Mouse (Mus musculus) lung, embryonic 15.5 days (tissue): ENCODE measurements at regions not wholly inside any gene's neighbourhood (a gene's known extent, or its start where the extent isn't known, plus 50 kb on each side); places are given as distances from the start of the nearest gene placed in this dataset.
"Not testable (repeated sequence)": the region's sequence is repeated elsewhere in the genome, so short reads cannot be mapped to it uniquely, and the experiment has no call there.

Experiments used
- ATAC-seq: fragments of 200-750 bp; cut with Nextera tagmentation; 2 replicates; pipeline ENCODE4 v1.8.0; 2017; ENCODE audit warnings: moderate number of reproducible peaks, borderline replicate concordance; ENCODE audit not compliant: low FRiP score, low TSS enrichment; ENCODE audit errors: extremely low read depth
- H3K27ac ChIP-seq: fragments of 300-500 bp; sonication (generic); 2 replicates; pipeline ENCODE4 v1.5.1; 2015; ENCODE audit warnings: moderate library complexity, mild to moderate bottlenecking, inconsistent platforms
- H3K27me3 ChIP-seq: fragments of 300-500 bp; sonication (generic); 2 replicates; pipeline ENCODE4 v1.6.1; 2015; ENCODE audit warnings: inconsistent platforms
- H3K36me3 ChIP-seq: fragments of 300-500 bp; sonication (generic); 2 replicates; pipeline ENCODE4 v1.6.1; 2015; ENCODE audit warnings: inconsistent platforms
- H3K4me1 ChIP-seq: fragments of 300-500 bp; sonication (generic); 2 replicates; pipeline ENCODE4 v1.6.1; 2015; ENCODE audit warnings: inconsistent platforms
- H3K4me2 ChIP-seq: fragments of 300-500 bp; sonication (generic); 2 replicates; pipeline ENCODE4 v1.6.1; 2015; ENCODE audit warnings: inconsistent platforms, mild to moderate bottlenecking, moderate library complexity
- H3K4me3 ChIP-seq: fragments of 300-500 bp; sonication (generic); 2 replicates; pipeline ENCODE4 v1.5.1; 2015; ENCODE audit warnings: mild to moderate bottlenecking, inconsistent platforms
- H3K9ac ChIP-seq: fragments of 300-500 bp; sonication (generic); 2 replicates; pipeline ENCODE4 v1.6.1; 2015; ENCODE audit warnings: inconsistent platforms
- H3K9me3 ChIP-seq: fragments of 300-500 bp; sonication (generic); 2 replicates; pipeline ENCODE4 v1.6.1; 2016; ENCODE audit warnings: inconsistent platforms
- WGBS: fragments of 180-500 bp; shearing (Covaris S2); methylation state at CpG from one replicate; pipeline ENCODE4 v1.1.7; 2015; 5-methylcytosine and 5-hydroxymethylcytosine counted together

- Histone ChIP-seq H3K9ac (no peak overlapping the region), H3K27me3 (no peaks in the 10 kb centered on the region), H3K27ac (no peak overlapping the region), H3K4me3 (no peak overlapping the region), H3K36me3 (no peaks in the 10 kb centered on the region), H3K4me1 (no peaks in the 10 kb centered on the region), H3K9me3 (no peaks in the 10 kb centered on the region), H3K4me2 (no peak overlapping the region)
- ATAC-seq, result no peak
- WGBS, result 57% methylated on average over 3 of the region's 3 CpGs
These were observed 137.0 kb downstream of the Arrdc3 start for GRCm38 (mm10) chr13:81020106-81020747.

- Histone ChIP-seq H3K4me3 (no peak overlapping the region), H3K9me3 (no peaks in the 10 kb centered on the region), H3K9ac (no peak overlapping the region), H3K27ac (no peak overlapping the region), H3K36me3 (no peaks in the 10 kb centered on the region), H3K27me3 (no peaks in the 10 kb centered on the region), H3K4me1 (no peaks in the 10 kb centered on the region), H3K4me2 (no peak overlapping the region)
- 76% methylated on average over 2 of the region's 2 CpGs for WGBS
- ATAC-seq, result no peak
These were observed 137.6 kb downstream of the Arrdc3 start for GRCm38 (mm10) chr13:81020811-81021210.

GRCm38 (mm10) chr13:81022410-81022809 is 139.2 kb downstream of the Arrdc3 start:
- Histone ChIP-seq H3K9me3 (no peaks in the 10 kb centered on the region), H3K4me2 (no peak overlapping the region), H3K27ac (no peak overlapping the region), H3K9ac (no peak overlapping the region), H3K27me3 (no peaks in the 10 kb centered on the region), H3K4me3 (no peak overlapping the region), H3K36me3 (no peaks in the 10 kb centered on the region), H3K4me1 (no peaks in the 10 kb centered on the region)
- no peak for ATAC-seq
- WGBS, result 72% methylated on average over 1 of the region's 1 CpGs

GRCm38 (mm10) chr13:81025241-81025760 is 142.1 kb downstream of the Arrdc3 start:
- H3K4me3 ChIP-seq, H3K27ac ChIP-seq: not testable (repeated sequence)

GRCm38 (mm10) chr13:81037316-81037715 is 154.1 kb downstream of the Arrdc3 start:
- Histone ChIP-seq H3K4me1 (no peaks in the 10 kb centered on the region), H3K4me2 (no peak overlapping the region), H3K9ac (no peak overlapping the region), H3K36me3 (no peaks in the 10 kb centered on the region), H3K9me3 (no peaks in the 10 kb centered on the region), H3K27me3 (no peaks in the 10 kb centered on the region), H3K27ac (no peak overlapping the region), H3K4me3 (no peak overlapping the region)
- ATAC-seq, result no peak
- 71% methylated on average over 1 of the region's 1 CpGs for WGBS

More at GRCm38 (mm10) chr13:81025241-81025760, 142.1 kb downstream of the Arrdc3 start:
- not testable (repeated sequence) for H3K36me3 ChIP-seq, H3K9me3 ChIP-seq, ATAC-seq, H3K9ac ChIP-seq, H3K4me2 ChIP-seq, H3K4me1 ChIP-seq, H3K27me3 ChIP-seq
- 91% methylated on average over 14 of the region's 14 CpGs for WGBS

GRCm38 (mm10) chr13:81038736-81039135 is 155.6 kb downstream of the Arrdc3 start:
- WGBS, result 84% methylated on average over 4 of the region's 4 CpGs
- no peaks in the 10 kb centered on the region for H3K36me3 ChIP-seq
- no peak for ATAC-seq
- no peaks in the 10 kb centered on the region for H3K9me3 ChIP-seq
- H3K4me3 ChIP-seq, result no peak overlapping the region
- H3K27me3 ChIP-seq, result no peaks in the 10 kb centered on the region
- H3K4me1 ChIP-seq, result no peaks in the 10 kb centered on the region
- H3K4me2 ChIP-seq, result no peak overlapping the region
- no peak overlapping the region for H3K27ac ChIP-seq
- H3K9ac ChIP-seq, result no peak overlapping the region

- no peak for ATAC-seq
- Histone ChIP-seq H3K4me3 (no peak overlapping the region), H3K36me3 (no peaks in the 10 kb centered on the region), H3K9me3 (no peaks in the 10 kb centered on the region), H3K4me1 (no peaks in the 10 kb centered on the region), H3K27ac (no peak overlapping the region), H3K4me2 (no peak overlapping the region), H3K9ac (no peak overlapping the region), H3K27me3 (no peaks in the 10 kb centered on the region)
These were observed 157.3 kb downstream of the Arrdc3 start for GRCm38 (mm10) chr13:81040494-81040893.

GRCm38 (mm10) chr13:81041646-81042045 is 158.5 kb downstream of the Arrdc3 start:
- Histone ChIP-seq H3K9ac (no peak overlapping the region), H3K4me3 (no peak overlapping the region), H3K27me3 (no peaks in the 10 kb centered on the region), H3K4me2 (no peak overlapping the region), H3K4me1 (no peaks in the 10 kb centered on the region), H3K36me3 (no peaks in the 10 kb centered on the region), H3K9me3 (no peaks in the 10 kb centered on the region), H3K27ac (no peak overlapping the region)
- WGBS, result 73% methylated on average over 3 of the region's 3 CpGs
- no peak for ATAC-seq
